Comparison of ENCODE assay signal across 9 mouse cellular contexts in the genomic region with DNA sequence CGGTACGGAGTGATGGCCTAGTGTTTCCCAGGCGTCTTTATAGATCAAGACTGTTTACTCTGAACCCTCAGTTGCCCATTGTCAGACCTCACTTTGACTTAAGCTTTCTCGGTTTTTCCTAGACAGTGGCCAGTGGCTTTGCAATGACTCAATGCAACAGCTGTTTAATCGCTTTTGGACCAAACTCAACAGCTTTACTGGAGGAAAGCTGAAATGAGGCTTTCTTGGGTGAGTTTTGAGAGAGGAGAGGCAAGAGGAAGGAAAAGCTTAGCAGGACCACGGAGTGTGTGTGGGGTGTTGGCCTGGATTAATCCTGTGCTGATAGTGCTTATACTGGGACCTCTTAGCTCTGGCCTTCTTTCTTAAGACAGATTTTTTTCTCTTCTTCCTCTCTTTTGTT. TPM values are rescaled to one million over a fixed set of nuclear protein-coding genes. Genes with fewer than 3 reads are reported as not detected.
DNase-seq lines count a peak whose midpoint lies in the region; ATAC-seq and TF ChIP-seq lines count a peak whose summit lies in the region.
"Had no signal": no experiment of that assay in that cellular context is flagged by ENCODE, and none has a peak within 500 bp of the region (broad histone marks: within the 10 kb centered on the region; RNA-seq: fewer than 3 reads in every experiment).

No protein-coding gene starts in this region.

- no peaks in the 10 kb centered on the region for H3K4me1 ChIP-seq in lung, embryonic 14.5 days (ENCODE audit: insufficient read depth)
- no peaks in the 10 kb centered on the region for H3K4me1 ChIP-seq in forebrain, postnatal 0 days (ENCODE audit: insufficient read depth)
- H3K4me1 ChIP-seq in limb, embryonic 13.5 days: peaks cover 43% of the 10 kb centered on the region
- H3K4me1 ChIP-seq in stomach, embryonic 16.5 days (ENCODE audit: control insufficient read depth, insufficient read depth, low read length): peaks cover 12% of the 10 kb centered on the region; the same call in 1 of the 2 replicates

- H3K36me3 ChIP-seq in lung, embryonic 14.5 days (ENCODE audit: insufficient read depth): no peaks in the 10 kb centered on the region
- no peaks in the 10 kb centered on the region for H3K36me3 ChIP-seq in forebrain, postnatal 0 days (ENCODE audit: insufficient read depth)
- H3K36me3 ChIP-seq in limb, embryonic 13.5 days: no peaks in the 10 kb centered on the region
- H3K36me3 ChIP-seq in stomach, embryonic 16.5 days (ENCODE audit: control insufficient read depth, insufficient read depth, low read length): no peaks in the 10 kb centered on the region

- ATAC-seq in lung, embryonic 14.5 days (ENCODE audit: insufficient read depth): peak; percentile 40; the same call in 1 of the 2 replicates
- ATAC-seq in forebrain, postnatal 0 days: no peak
- no peak for ATAC-seq in limb, embryonic 13.5 days (ENCODE audit: low FRiP score, low read depth)
- no peak for ATAC-seq in stomach, embryonic 16.5 days (ENCODE audit: insufficient read depth, low FRiP score)

- no peak overlapping the region for H3K27ac ChIP-seq in lung, embryonic 14.5 days (ENCODE audit: low read depth)
- no peak overlapping the region for H3K27ac ChIP-seq in forebrain, postnatal 0 days (ENCODE audit: low read depth, low read length)
- H3K27ac ChIP-seq in limb, embryonic 13.5 days: no peak overlapping the region
- no peak overlapping the region for H3K27ac ChIP-seq in stomach, embryonic 16.5 days (ENCODE audit: low read length)

- TF ChIP-seq CTCF in lung, embryonic 14.5 days (IDR thresholded peaks at IDR 0.05; ENCODE audit: low read depth): no peak
- TF ChIP-seq CTCF in forebrain, postnatal 0 days (IDR thresholded peaks at IDR 0.05; ENCODE audit: low read depth): no peak

- H3K27me3 ChIP-seq in lung, embryonic 14.5 days (ENCODE audit: insufficient read depth, low read length): peaks cover 57% of the 10 kb centered on the region
- peaks cover 58% of the 10 kb centered on the region for H3K27me3 ChIP-seq in forebrain, postnatal 0 days (ENCODE audit: insufficient read depth, low read length)
- H3K27me3 ChIP-seq in limb, embryonic 13.5 days: peaks cover 78% of the 10 kb centered on the region
- H3K27me3 ChIP-seq in stomach, embryonic 16.5 days (ENCODE audit: control insufficient read depth, insufficient read depth, low read length): peaks cover 50% of the 10 kb centered on the region

- 15% methylated on average over 6 of the region's 6 CpGs for WGBS in lung, embryonic 14.5 days
- WGBS in forebrain, postnatal 0 days: 13% methylated on average over 6 of the region's 6 CpGs
- WGBS in limb, embryonic 13.5 days: 10% methylated on average over 6 of the region's 6 CpGs
- WGBS in stomach, embryonic 16.5 days: 16% methylated on average over 6 of the region's 6 CpGs

- H3K9ac ChIP-seq in lung, embryonic 14.5 days: no peak overlapping the region
- no peak overlapping the region for H3K9ac ChIP-seq in forebrain, postnatal 0 days
- 0 out of 2 replicates have a peak overlapping the region, but pooled peaks have one; percentile 61 for H3K9ac ChIP-seq in limb, embryonic 13.5 days
- H3K9ac ChIP-seq in stomach, embryonic 16.5 days (ENCODE audit: low read length): no peak overlapping the region

- H3K9me3 ChIP-seq in lung, embryonic 14.5 days (ENCODE audit: low read depth, low read length): peaks cover 5% of the 10 kb centered on the region; the same call in 1 of the 2 replicates
- 0 out of 2 replicates have a peak, but pooled peaks cover 9% of the 10 kb centered on the region for H3K9me3 ChIP-seq in forebrain, postnatal 0 days (ENCODE audit: low read length)
- peaks cover 6% of the 10 kb centered on the region; the same call in 1 of the 2 replicates for H3K9me3 ChIP-seq in limb, embryonic 13.5 days
- peaks cover 6% of the 10 kb centered on the region; the same call in 1 of the 2 replicates for H3K9me3 ChIP-seq in stomach, embryonic 16.5 days (replicated peaks; ENCODE audit: control insufficient read depth, low read length)

- peak; percentile 63 for DNase-seq in lung, embryonic 14.5 days
- DNase-seq in lung, postnatal 36 days: no peak
- no peak for DNase-seq in forebrain, postnatal 0 days
- no peak for DNase-seq in layer of hippocampus, postnatal 25 days (ENCODE audit: extremely low spot score in 1 of 2, low spot score in 1 of 2)
- DNase-seq in urinary bladder, postnatal 10 days (ENCODE audit: low spot score): no peak
- DNase-seq in right cerebral cortex, postnatal 36 days (ENCODE audit: low spot score in 2 of 2): no peak

- peak overlapping the region; percentile 86 for H3K4me2 ChIP-seq in lung, embryonic 14.5 days
- H3K4me2 ChIP-seq in forebrain, postnatal 0 days (ENCODE audit: low read depth): peak overlapping the region; percentile 73; the same call in 1 of the 2 replicates
- H3K4me2 ChIP-seq in limb, embryonic 13.5 days (replicated peaks): peak overlapping the region; percentile 84
- H3K4me2 ChIP-seq in stomach, embryonic 16.5 days (ENCODE audit: low read depth, low read length): peak overlapping the region; percentile 78

- H3K4me3 ChIP-seq in lung, embryonic 14.5 days (ENCODE audit: low read depth, low read length): peak overlapping the region; percentile 45
- peak overlapping the region; percentile 39; the same call in 1 of the 2 replicates for H3K4me3 ChIP-seq in forebrain, postnatal 0 days (ENCODE audit: low read depth, low read length)
- H3K4me3 ChIP-seq in limb, embryonic 13.5 days: peak overlapping the region; percentile 50
- H3K4me3 ChIP-seq in stomach, embryonic 16.5 days (replicated peaks; ENCODE audit: low read length): peak overlapping the region; percentile 43

RNA-seq across cellular contexts. Expression of gene Foxd1, which starts 36.3 kb away (rescaled TPM):
- polyA plus RNA-seq in lung, embryonic 14.5 days (2014; fragmentation: Nextera tagmentation; extraction: Ambion mirVana): not detected in 2 replicates
- total RNA-seq in forebrain, postnatal 0 days (2014; rRNA removed): 2.0 and 2.2 TPM in 2 replicates
- 0.62 and 0.86 TPM in 2 replicates for polyA plus RNA-seq in forebrain, postnatal 0 days (2015; fragmentation: Nextera tagmentation; extraction: Ambion mirVana)
- 0.19 TPM in 2 replicates for polyA plus RNA-seq in limb, embryonic 13.5 days (2015; fragmentation: Nextera tagmentation; extraction: Ambion mirVana)
- polyA plus RNA-seq in stomach, embryonic 16.5 days (2015; fragmentation: Nextera tagmentation; extraction: Ambion mirVana): 0.04 TPM in 1 of 2 replicates, not detected in the other
- 1 to 10 TPM in 1 of 2 experiments, under 1 TPM in 1; 0.71 to 1.0 TPM for total RNA-seq in layer of hippocampus, postnatal 25 days (2021)
- total RNA-seq: megakaryocyte, adult 5-6 weeks had no signal
